Mouse (Mus musculus) G1E (cell line): Measurements from ENCODE around the gene Arhgap22. TPM values are rescaled to one million over a fixed set of nuclear protein-coding genes. Genes with fewer than 3 reads are reported as not detected.

Experiments used
- ATAC-seq: 2 replicates; pipeline ENCODE4 v1.8.0; 2016; ENCODE audit warnings: mild to moderate bottlenecking; ENCODE audit not compliant: insufficient number of reproducible peaks, poor library complexity, low FRiP score, severe bottlenecking; ENCODE audit errors: extremely low read depth
- DNase-seq: peaks from one replicate; pipeline ENCODE4 v3.0.0; 2012; ENCODE audit warnings: low spot score
- H3K27me3 ChIP-seq: 2 replicates; pipeline ENCODE4 v1.6.1; 2012; ENCODE audit warnings: mild to moderate bottlenecking, low read length, inconsistent platforms; ENCODE audit not compliant: insufficient read depth
- H3K36me3 ChIP-seq: replicated peaks from 2 replicates; pipeline ENCODE3; 2012; ENCODE audit warnings: mild to moderate bottlenecking, inconsistent platforms
- H3K4me1 ChIP-seq: 2 replicates; pipeline ENCODE4 v1.6.1; 2012; ENCODE audit warnings: low read depth, low read length, inconsistent platforms, mixed read lengths; ENCODE audit not compliant: insufficient read depth
- H3K4me3 ChIP-seq: 2 replicates; pipeline ENCODE4 v1.5.1; 2012; ENCODE audit warnings: low read depth, mild to moderate bottlenecking, inconsistent platforms, low read length, moderate library complexity, mixed read lengths
- H3K9me3 ChIP-seq: replicated peaks from 2 replicates; pipeline ENCODE4 v1.6.1; 2012; ENCODE audit warnings: inconsistent platforms
- CTCF ChIP-seq: IDR thresholded peaks from 2 replicates; pipeline ENCODE4 v1.5.1; 2012; ENCODE audit warnings: low read depth, low read length, inconsistent platforms, mixed read lengths
- GATA1 ChIP-seq: IDR thresholded peaks from 2 replicates; pipeline ENCODE4 v1.6.1; 2012; ENCODE audit warnings: borderline replicate concordance, low read length, inconsistent platforms, mixed read lengths
- GATA2 ChIP-seq: IDR thresholded peaks from 2 replicates; pipeline ENCODE4 v1.6.1; 2012; ENCODE audit warnings: low read depth, low read length, inconsistent platforms, borderline replicate concordance
- POLR2AphosphoS5 ChIP-seq: IDR thresholded peaks from 2 replicates; pipeline ENCODE4 v1.6.1; 2012; ENCODE audit warnings: low read depth, low read length, inconsistent platforms; ENCODE audit not compliant: insufficient replicate concordance
- TAL1 ChIP-seq: conservative IDR thresholded peaks from 2 replicates; pipeline ENCODE4 v1.6.1; 2012; ENCODE audit warnings: low read depth, low read length, inconsistent platforms, mixed read lengths
- polyA plus RNA-seq: library from polyadenylated mRNA; stranded (reverse); fragments of >175 nt; gene quantifications from 2 replicates; pipeline ENCODE4 v1.2.3, GENCODE M21; 2012
- total RNA-seq, 2 experiments: library from RNA; stranded (forward) in 1 of 2; stranded (reverse) in 1 of 2; fragments of 200-1000 nt in 1 of 2; fragments of >200 nt in 1 of 2; fragmentation: Nextera tagmentation in 1 of 2; gene quantifications; 2 replicates each; pipeline ENCODE4 v1.2.3; 2014 to 2017

The Arhgap22 gene
- total and polyA plus RNA-seq, 3 experiments = 0.05 TPM; not detected in 2

GRCm38 (mm10) chr14:33343131-33343725 lies 129.4 kb downstream of the Arhgap22 start:
- ATAC-seq (no peak), DNase-seq (no peak)
- no peaks in the 10 kb centered on the region for H3K27me3 ChIP-seq
- no peaks in the 10 kb centered on the region for H3K4me1 ChIP-seq
- no peak overlapping the region; the same call in 1 of the 2 replicates for H3K4me3 ChIP-seq
- no peaks in the 10 kb centered on the region for H3K36me3 ChIP-seq
- H3K9me3 ChIP-seq = peaks cover 47% of the 10 kb centered on the region
- TF ChIP-seq POLR2AphosphoS5 (no peak), TAL1 (no peak), CTCF (no peak)

DNA sequence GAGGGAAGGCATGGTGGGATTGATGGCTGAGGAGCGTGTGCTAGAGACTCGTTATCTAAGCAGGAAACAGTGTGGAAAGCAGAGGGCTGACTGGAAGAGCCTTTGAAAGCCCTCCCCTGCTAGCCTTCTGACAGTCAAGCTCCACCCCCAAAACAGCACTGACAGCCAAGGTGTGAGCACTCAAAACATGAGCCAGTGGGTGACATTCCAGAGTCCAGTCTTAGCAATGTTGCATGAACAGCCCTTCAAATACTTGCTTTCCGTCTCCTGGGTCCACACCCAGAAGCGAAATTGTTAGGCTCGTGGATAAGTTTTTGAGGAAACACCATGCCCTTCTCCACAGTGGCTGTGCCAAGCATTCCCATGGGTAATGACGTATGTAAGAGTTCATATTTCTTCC lies 132.7 kb downstream of the Arhgap22 start:
- DNase-seq (no peak), ATAC-seq (no peak)
- no peaks in the 10 kb centered on the region for H3K27me3 ChIP-seq
- no peaks in the 10 kb centered on the region for H3K4me1 ChIP-seq
- TF ChIP-seq GATA1 (no peak), POLR2AphosphoS5 (no peak), GATA2 (no peak), CTCF (no peak), TAL1 (no peak)
- no peaks in the 10 kb centered on the region for H3K36me3 ChIP-seq
- no peak overlapping the region for H3K4me3 ChIP-seq
- peaks cover 49% of the 10 kb centered on the region for H3K9me3 ChIP-seq

- TF ChIP-seq POLR2AphosphoS5 (no peak), GATA1 (no peak), CTCF (no peak), TAL1 (no peak), GATA2 (no peak)
- no peak for DNase-seq
- Histone ChIP-seq H3K36me3 (no peaks in the 10 kb centered on the region), H3K4me3 (no peak overlapping the region), H3K9me3 (peaks cover 55% of the 10 kb centered on the region), H3K4me1 (no peaks in the 10 kb centered on the region), H3K27me3 (no peaks in the 10 kb centered on the region)
- no peak for ATAC-seq
Observed at GRCm38 (mm10) chr14:33347738-33348137, 133.9 kb downstream of the Arhgap22 start.

DNA sequence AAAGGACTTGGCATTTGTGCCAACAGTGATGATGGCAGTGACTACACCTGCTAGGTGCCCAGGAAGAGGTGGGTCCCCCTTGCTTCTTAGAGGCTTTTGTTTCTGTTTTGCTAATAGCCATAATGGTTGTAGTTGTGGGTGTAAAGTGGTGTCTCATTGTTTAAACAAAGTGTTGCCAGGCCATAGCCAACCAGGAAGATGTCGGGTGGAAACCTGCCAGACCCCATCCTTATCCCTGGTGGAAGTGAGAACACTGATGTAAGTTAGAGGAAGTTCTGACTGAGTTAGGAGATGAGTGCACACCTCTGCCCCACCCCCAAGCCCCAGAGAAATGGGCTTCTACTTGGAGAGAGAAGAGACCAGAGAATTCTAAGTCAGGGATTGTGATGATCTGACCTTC lies 134.3 kb downstream of the Arhgap22 start:
- no peak for DNase-seq
- no peaks in the 10 kb centered on the region for H3K27me3 ChIP-seq
- no peaks in the 10 kb centered on the region for H3K4me1 ChIP-seq
- H3K4me3 ChIP-seq = no peak overlapping the region
- peaks cover 53% of the 10 kb centered on the region for H3K9me3 ChIP-seq
- no peak for TF ChIP-seq GATA2
- TF ChIP-seq CTCF = no peak
- no peak for TF ChIP-seq GATA1
- no peak for TF ChIP-seq TAL1
- no peak for TF ChIP-seq POLR2AphosphoS5
- no peak for ATAC-seq
- no peaks in the 10 kb centered on the region for H3K36me3 ChIP-seq

- no peaks in the 10 kb centered on the region for H3K27me3 ChIP-seq
- no peak for DNase-seq
Observed at GRCm38 (mm10) chr14:33351019-33351418, 137.2 kb downstream of the Arhgap22 start.

DNA sequence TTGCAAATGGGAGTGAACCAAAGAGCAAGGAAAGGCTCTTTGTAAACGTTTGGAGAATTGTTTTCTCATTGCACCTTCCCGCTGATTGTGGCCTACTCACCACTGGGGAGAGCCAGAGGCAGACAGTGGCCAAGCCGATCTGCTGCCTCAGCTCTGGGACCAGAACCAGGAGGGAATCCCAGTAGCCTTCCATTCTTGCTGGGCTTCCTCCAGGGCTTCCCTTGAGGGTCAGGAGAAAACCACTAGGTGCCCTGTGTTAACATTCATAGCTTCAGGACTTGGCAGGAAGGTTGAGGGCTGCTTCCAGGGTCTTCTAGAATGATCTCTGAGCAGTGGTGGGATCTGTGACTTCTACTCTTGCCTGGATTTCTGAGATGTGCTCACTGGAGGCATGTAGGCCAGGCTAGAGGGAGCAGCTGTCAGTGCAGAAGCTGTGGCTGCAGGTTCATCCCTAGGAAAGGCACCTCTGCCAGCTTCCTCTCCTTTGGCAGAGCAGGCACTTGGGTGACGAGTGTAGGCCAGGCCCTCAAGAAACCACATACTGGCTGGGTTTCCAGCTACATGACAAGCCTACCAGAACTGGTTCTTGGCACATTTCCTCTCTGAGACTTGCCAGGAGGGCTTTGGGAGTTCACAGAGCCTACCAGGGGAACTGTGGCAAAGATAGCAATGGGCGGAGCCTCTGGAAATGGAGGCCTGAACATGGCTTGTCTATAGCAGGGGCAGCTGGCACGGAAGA lies 138.3 kb downstream of the Arhgap22 start:
- DNase-seq = no peak
- no peaks in the 10 kb centered on the region for H3K4me1 ChIP-seq
- ATAC-seq = no peak
- no peaks in the 10 kb centered on the region for H3K27me3 ChIP-seq
- peaks cover 46% of the 10 kb centered on the region for H3K9me3 ChIP-seq
- TF ChIP-seq GATA1 = no peak
- no peak for TF ChIP-seq POLR2AphosphoS5
- TF ChIP-seq TAL1 = no peak
- no peak for TF ChIP-seq CTCF
- no peak for TF ChIP-seq GATA2
- no peak overlapping the region for H3K4me3 ChIP-seq
- no peaks in the 10 kb centered on the region for H3K36me3 ChIP-seq

More at GRCm38 (mm10) chr14:33351019-33351418, 137.2 kb downstream of the Arhgap22 start:
- no peak for ATAC-seq
- no peak for TF ChIP-seq TAL1
- TF ChIP-seq GATA2 = no peak
- TF ChIP-seq GATA1 = no peak
- TF ChIP-seq POLR2AphosphoS5 = no peak
- H3K4me1 ChIP-seq = no peaks in the 10 kb centered on the region
- peaks cover 44% of the 10 kb centered on the region for H3K9me3 ChIP-seq
- no peaks in the 10 kb centered on the region for H3K36me3 ChIP-seq
- H3K4me3 ChIP-seq = no peak overlapping the region
